Comparison of ENCODE assay signal across 8 mouse cellular contexts in genomic region chr11:118246724-118247123, GRCm38 (mm10). TPM values are rescaled to one million over a fixed set of nuclear protein-coding genes. Genes with fewer than 3 reads are reported as not detected.
DNase-seq lines count a peak whose midpoint lies in the region; ATAC-seq and TF ChIP-seq lines count a peak whose summit lies in the region.

No protein-coding gene starts in this region.

- peak overlapping the region; percentile 3 for H3K4me3 ChIP-seq in lung, adult 2 months (replicated peaks; ENCODE audit: extremely low read depth, low read depth, low read length)
- peak overlapping the region; percentile 80 for H3K4me3 ChIP-seq in forebrain, embryonic 14.5 days (ENCODE audit: low read depth, low read length)
- H3K4me3 ChIP-seq in neural tube, embryonic 12.5 days = peak overlapping the region; percentile 84

- intact Hi-C loops in left cerebral cortex, postnatal 4 days (cut with DNase I) = no loop called here

- H3K36me3 ChIP-seq in forebrain, embryonic 14.5 days (ENCODE audit: control insufficient read depth, insufficient read depth, low read length) = no peaks in the 10 kb centered on the region
- no peaks in the 10 kb centered on the region for H3K36me3 ChIP-seq in neural tube, embryonic 12.5 days

- H3K4me2 ChIP-seq in forebrain, embryonic 14.5 days (ENCODE audit: low read length) = peak overlapping the region; percentile 96
- peak overlapping the region; percentile 81 for H3K4me2 ChIP-seq in neural tube, embryonic 12.5 days (replicated peaks)

- no peak for ATAC-seq in forebrain, embryonic 14.5 days
- ATAC-seq in neural tube, embryonic 12.5 days (ENCODE audit: low FRiP score, low read depth) = no peak

- H3K27ac ChIP-seq in forebrain, embryonic 14.5 days (ENCODE audit: low read depth, low read length) = no peak overlapping the region
- 0 out of 2 replicates have a peak overlapping the region, but pooled peaks have one; percentile 27 for H3K27ac ChIP-seq in neural tube, embryonic 12.5 days

- H3K27me3 ChIP-seq in forebrain, embryonic 14.5 days (replicated peaks; ENCODE audit: control insufficient read depth, insufficient read depth, low read length) = no peaks in the 10 kb centered on the region
- no peaks in the 10 kb centered on the region for H3K27me3 ChIP-seq in neural tube, embryonic 12.5 days (replicated peaks)

- peaks cover 17% of the 10 kb centered on the region; the same call in 1 of the 2 replicates for H3K4me1 ChIP-seq in lung, adult 2 months (ENCODE audit: control insufficient read depth, insufficient read depth, low read length)
- peaks cover 20% of the 10 kb centered on the region for H3K4me1 ChIP-seq in forebrain, embryonic 14.5 days (ENCODE audit: control insufficient read depth, insufficient read depth, low read length)
- peaks cover 25% of the 10 kb centered on the region for H3K4me1 ChIP-seq in neural tube, embryonic 12.5 days

- no peak for DNase-seq in lung, adult 2 months
- DNase-seq in lung, postnatal 36 days = no peak
- DNase-seq in forebrain, embryonic 14.5 days (ENCODE audit: low spot score) = no peak
- DNase-seq in kidney, postnatal 14 days = peak; percentile 34
- no peak for DNase-seq in spleen, adult 18-20 months
- no peak for DNase-seq in urinary bladder, adult 2 months (ENCODE audit: low spot score)
- no peak for DNase-seq in left cerebral cortex, postnatal 4 days

- H3K9me3 ChIP-seq in forebrain, embryonic 14.5 days (replicated peaks; ENCODE audit: control insufficient read depth, low read length) = no peaks in the 10 kb centered on the region
- no peaks in the 10 kb centered on the region for H3K9me3 ChIP-seq in neural tube, embryonic 12.5 days

- TF ChIP-seq CTCF in lung, adult 2 months (IDR thresholded peaks at IDR 0.05; ENCODE audit: insufficient read depth, low read length) = no peak

- WGBS in lung, adult 2 months = 27% methylated on average over 5 of the region's 5 CpGs
- 50% methylated on average over 5 of the region's 5 CpGs for WGBS in forebrain, embryonic 14.5 days
- 55% methylated on average over 5 of the region's 5 CpGs for WGBS in neural tube, embryonic 12.5 days

- no peak for TF ChIP-seq POLR2A in lung, adult 2 months (IDR thresholded peaks at IDR 0.05; ENCODE audit: borderline replicate concordance, extremely low read depth, low read depth, low read length)

- peak overlapping the region; percentile 80 for H3K9ac ChIP-seq in forebrain, embryonic 14.5 days (ENCODE audit: low read length)
- peak overlapping the region; percentile 86; the same call in 1 of the 2 replicates for H3K9ac ChIP-seq in neural tube, embryonic 12.5 days

RNA-seq across cellular contexts. Expression of gene Cyth1, which starts 1.7 kb away (rescaled TPM):
- 23.1 and 24.0 TPM in 2 replicates for polyA plus RNA-seq in lung, adult 2 months (2012; rRNA removed)
- polyA plus RNA-seq in forebrain, embryonic 14.5 days (2014; fragmentation: Nextera tagmentation; extraction: Ambion mirVana) = 21.9 and 24.8 TPM in 2 replicates
- 30.0 and 30.8 TPM in 2 replicates for polyA plus RNA-seq in neural tube, embryonic 12.5 days (2016; fragmentation: Nextera tagmentation; extraction: Ambion mirVana)
- 21.0 and 23.2 TPM in 2 replicates for polyA plus RNA-seq in urinary bladder, adult 2 months (2012; rRNA removed)
- 10 to 100 TPM; 66.3 to 70.5 TPM for total RNA-seq in left cerebral cortex, postnatal 4 days (2021)

RNA-seq across cellular contexts. Expression of gene Usp36, which starts 43.3 kb away (rescaled TPM):
- 18.2 and 19.0 TPM in 2 replicates for polyA plus RNA-seq in lung, adult 2 months (2012; rRNA removed)
- 7.1 and 8.7 TPM in 2 replicates for polyA plus RNA-seq in forebrain, embryonic 14.5 days (2014; fragmentation: Nextera tagmentation; extraction: Ambion mirVana)
- 17.5 and 19.1 TPM in 2 replicates for polyA plus RNA-seq in neural tube, embryonic 12.5 days (2016; fragmentation: Nextera tagmentation; extraction: Ambion mirVana)
- polyA plus RNA-seq in urinary bladder, adult 2 months (2012; rRNA removed) = 17.7 and 20.9 TPM in 2 replicates
- 10 to 100 TPM; 27.3 to 30.2 TPM for total RNA-seq in left cerebral cortex, postnatal 4 days (2021)

Comparison
In these comparisons a context has a peak if more than half of its experiments do, and no peak if none do; other contexts are left out.
1. H3K4me3 ChIP-seq: peak in every context shown above with its lines; median percentile 84 in neural tube, embryonic 12.5 days; 80 in forebrain, embryonic 14.5 days; 3 in lung, adult 2 months.